Mouse (Mus musculus) urinary bladder, postnatal 10 days (tissue): Measurements from ENCODE around the gene Tmem184a.

Experiments
- DNase-seq: peaks from one replicate; pipeline ENCODE4 v3.0.0; 2022; ENCODE audit warnings: low spot score

Tmem184a gene

GRCm38 (mm10) chr5:139793338-139794089 lies 26.2 kb downstream of the Tmem184a start:
- no peak for DNase-seq

- no peak for DNase-seq
These were observed 26.8 kb downstream of the Tmem184a start for GRCm38 (mm10) chr5:139792966-139793337.

- no peak for DNase-seq
These were observed 27.4 kb downstream of the Tmem184a start for GRCm38 (mm10) chr5:139792159-139792775.

- peak; percentile 97 for DNase-seq
These were observed 28.2 kb downstream of the Tmem184a start, which contains the start of gene Mafk for GRCm38 (mm10) chr5:139791227-139792158. Gene Mafk, plus strand, starts transcription at chr5:139791513.

GRCm38 (mm10) chr5:139789466-139789865 lies 30.3 kb downstream of the Tmem184a start:
- no peak for DNase-seq

- no peak for DNase-seq
These were observed 38.3 kb downstream of the Tmem184a start for GRCm38 (mm10) chr5:139781406-139781805.

- DNase-seq = no peak
These were observed 42.8 kb downstream of the Tmem184a start for GRCm38 (mm10) chr5:139776966-139777365.

- peak; percentile 84 for DNase-seq
These were observed 44.3 kb downstream of the Tmem184a start, which contains the start of gene Ints1 for GRCm38 (mm10) chr5:139775216-139775926. Gene Ints1, minus strand, starts transcription at chr5:139775674.

- no peak for DNase-seq
These were observed 51.5 kb downstream of the Tmem184a start for GRCm38 (mm10) chr5:139768216-139768615.

- no peak for DNase-seq
These were observed 55.4 kb downstream of the Tmem184a start for GRCm38 (mm10) chr5:139764296-139764695.

- DNase-seq = no peak
These were observed 61.6 kb downstream of the Tmem184a start for GRCm38 (mm10) chr5:139758096-139758495.

GRCm38 (mm10) chr5:139756586-139756985 lies 63.1 kb downstream of the Tmem184a start:
- DNase-seq = no peak

- DNase-seq = no peak
These were observed 63.6 kb downstream of the Tmem184a start for GRCm38 (mm10) chr5:139756135-139756534.

- no peak for DNase-seq
These were observed 65.0 kb downstream of the Tmem184a start for GRCm38 (mm10) chr5:139754753-139755152.
